Mouse (Mus musculus) liver, adult 2 months (tissue): ENCODE measurements around the gene Sema5a.

Experiments used
- CTCF ChIP-seq: fragments of 200-500 bp; IDR thresholded peaks from 2 replicates; pipeline ENCODE4 v1.5.1; 2011; ENCODE audit warnings: low read depth, low read length, control low read depth
- POLR2A ChIP-seq: fragments of 200-500 bp; IDR thresholded peaks from 2 replicates; pipeline ENCODE4 v1.6.1; 2011; ENCODE audit warnings: low read length, control low read depth; ENCODE audit not compliant: insufficient read depth; ENCODE audit errors: extremely low read depth

GRCm38 (mm10) chr15:32330427-32330826 is 85.8 kb downstream of the Sema5a start:
- TF ChIP-seq CTCF: no peak
- TF ChIP-seq POLR2A: no peak
